Mouse (Mus musculus) thymus, postnatal 10 days (tissue): Measurements from ENCODE around the gene Hist1h2bn.
"Not testable (repeated sequence)": the region's sequence is repeated elsewhere in the genome, so short reads cannot be mapped to it uniquely, and the experiment has no call there.

Source experiments
- DNase-seq, 2 experiments: peaks; one replicate each; pipeline ENCODE4 v3.0.0; 2021; ENCODE audit warnings: low spot score in 2 of 2

The Hist1h2bn gene

DNA sequence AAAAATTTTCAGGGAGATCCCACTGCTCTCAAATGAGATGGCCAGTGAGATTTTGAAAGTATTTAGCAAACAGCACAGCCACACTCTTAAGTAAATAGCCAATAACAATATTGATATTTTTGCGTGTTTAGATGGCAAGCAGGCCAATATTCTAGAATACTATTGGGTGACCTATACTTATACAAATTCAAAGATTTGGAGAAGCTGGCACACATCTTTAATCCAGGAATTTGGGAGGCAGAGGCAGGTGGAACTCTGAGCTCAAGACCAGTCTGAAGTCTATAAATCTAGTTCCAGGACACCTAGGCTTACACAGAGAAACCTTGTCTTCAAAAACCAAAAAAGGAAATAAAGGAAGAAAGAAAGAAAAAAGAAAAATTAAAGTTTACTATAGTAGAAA is 27.7 kb downstream of the Hist1h2bn start:
- DNase-seq: no peak

DNA sequence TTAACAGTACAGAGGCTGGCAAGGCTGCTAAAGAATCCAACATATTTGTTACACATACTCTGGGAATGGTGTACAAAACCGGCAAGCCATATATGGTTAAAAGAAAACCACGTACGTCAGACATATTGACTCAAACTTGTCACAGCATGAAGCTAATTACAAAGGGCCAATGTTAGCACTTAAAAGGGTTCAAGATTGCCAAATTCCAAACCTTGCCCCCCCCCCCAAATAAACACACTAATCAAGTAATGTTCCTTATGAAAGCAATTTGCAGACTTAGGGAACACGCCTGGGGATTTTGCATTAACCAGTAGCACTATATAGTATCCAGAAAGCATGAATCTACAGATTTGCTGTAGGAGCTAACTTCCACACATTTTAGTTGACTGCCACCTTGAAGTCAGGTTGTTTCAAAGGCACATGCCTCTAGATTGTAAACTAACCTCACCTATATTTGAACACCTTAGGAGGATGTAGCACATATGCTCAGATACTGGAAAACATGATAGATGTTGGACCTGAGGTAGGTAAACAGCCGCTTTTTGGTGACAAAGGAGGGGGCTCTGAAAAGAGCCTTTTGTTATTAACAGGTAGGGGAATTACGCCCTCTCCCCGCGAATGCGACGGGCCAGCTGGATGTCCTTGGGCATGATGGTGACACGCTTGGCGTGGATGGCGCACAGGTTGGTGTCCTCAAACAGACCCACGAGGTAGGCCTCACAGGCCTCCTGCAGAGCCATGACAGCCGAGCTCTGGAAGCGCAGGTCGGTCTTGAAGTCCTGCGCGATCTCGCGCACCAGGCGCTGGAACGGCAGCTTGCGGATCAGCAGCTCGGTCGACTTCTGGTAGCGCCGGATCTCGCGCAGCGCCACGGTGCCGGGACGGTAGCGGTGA is 28.7 kb downstream of the Hist1h2bn start:
- peak in 1 of 2 experiments; percentile 32 for DNase-seq

DNA sequence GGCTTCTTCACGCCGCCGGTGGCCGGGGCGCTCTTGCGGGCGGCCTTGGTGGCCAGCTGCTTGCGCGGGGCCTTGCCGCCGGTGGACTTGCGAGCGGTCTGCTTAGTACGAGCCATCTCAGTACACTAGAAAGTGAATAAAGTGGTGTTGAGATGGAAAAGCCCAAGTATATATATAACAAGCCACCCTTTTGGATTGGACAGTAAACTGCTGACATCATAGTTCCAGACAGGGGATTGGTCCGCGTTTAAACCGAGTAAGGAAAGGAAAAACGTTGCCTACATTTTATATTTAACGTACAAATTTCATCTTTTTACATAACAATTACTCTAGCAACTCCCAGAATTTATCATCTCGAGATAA is 29.3 kb downstream of the Hist1h2bn start, which contains the start of gene Hist1h3i:
TSS of gene Hist1h3i (minus strand) at position 116 of the 363 bp plus-strand sequence.
- peak; percentile 62 to 79 for DNase-seq

DNA sequence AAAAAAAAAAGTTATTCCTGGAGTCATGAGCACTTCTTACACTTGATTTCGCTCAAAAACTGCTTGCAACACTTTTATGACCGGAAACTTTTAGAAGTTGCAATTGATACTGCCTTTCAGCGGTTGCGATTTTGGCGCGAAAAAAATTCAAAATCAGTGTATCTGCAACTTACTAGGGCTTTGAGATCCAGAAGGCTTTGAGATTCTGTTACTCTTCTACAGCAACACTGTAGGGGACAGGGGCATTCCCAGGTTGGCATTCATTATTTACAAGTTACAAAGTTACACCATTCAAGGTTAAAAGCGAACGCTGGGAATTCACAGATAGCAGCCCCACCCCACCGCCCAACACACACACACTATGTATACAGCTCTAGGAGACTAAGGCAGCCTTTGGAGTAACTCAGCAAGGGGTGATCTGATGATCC is 29.8 kb downstream of the Hist1h2bn start:
- DNase-seq: peak; percentile 26 to 52

DNA sequence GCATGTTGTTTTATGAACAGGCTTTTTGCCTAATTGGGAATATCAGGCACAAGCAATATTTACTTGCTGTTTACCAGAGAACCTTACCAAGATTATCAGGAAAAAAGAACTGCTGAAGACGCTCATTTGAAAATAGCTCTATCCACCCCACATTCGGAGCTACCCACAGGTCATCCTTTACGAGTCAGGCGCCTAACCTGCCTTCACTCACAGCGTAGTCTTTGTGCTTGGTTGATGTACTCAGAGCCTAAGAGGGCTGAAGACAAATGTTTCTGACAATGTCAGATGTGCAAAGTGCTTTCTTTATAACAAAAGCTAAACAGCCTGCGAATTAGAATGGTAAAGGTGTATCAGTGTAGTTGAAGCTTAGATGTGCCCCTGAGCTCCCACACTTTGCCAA is 30.4 kb downstream of the Hist1h2bn start:
- DNase-seq: no peak

DNA sequence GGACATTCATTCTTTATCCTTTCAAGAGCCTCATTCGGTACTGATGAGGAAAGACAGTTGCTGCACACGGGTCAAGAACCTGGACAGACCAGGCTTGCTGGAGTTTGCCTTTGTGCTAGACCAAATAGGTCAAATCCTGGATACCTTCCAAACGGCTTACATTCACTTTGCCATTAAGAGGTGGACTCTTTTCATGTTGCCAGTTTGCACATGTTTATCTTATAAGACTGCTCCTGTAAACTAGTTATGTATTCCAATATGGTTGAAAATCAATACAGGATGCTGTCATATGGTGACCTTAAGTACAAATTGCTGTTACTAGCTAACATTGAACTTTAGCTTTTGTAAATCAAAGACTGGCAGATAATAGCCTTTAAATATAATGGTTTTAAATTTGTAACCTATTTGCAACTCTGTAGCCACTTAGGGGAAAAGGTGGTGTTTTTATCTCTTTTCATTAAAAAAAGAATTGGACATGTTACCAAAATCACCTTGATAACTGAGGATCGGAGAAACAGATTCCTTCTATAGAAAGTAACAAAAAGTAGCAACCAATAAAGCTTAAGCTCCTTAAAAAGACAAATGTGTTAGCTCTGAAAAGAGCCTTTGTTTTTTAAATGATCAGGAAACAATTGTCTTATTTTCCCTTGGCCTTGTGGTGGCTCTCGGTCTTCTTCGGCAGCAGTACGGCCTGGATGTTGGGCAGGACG is 32.4 kb downstream of the Hist1h2bn start:
- DNase-seq: no peak

DNA sequence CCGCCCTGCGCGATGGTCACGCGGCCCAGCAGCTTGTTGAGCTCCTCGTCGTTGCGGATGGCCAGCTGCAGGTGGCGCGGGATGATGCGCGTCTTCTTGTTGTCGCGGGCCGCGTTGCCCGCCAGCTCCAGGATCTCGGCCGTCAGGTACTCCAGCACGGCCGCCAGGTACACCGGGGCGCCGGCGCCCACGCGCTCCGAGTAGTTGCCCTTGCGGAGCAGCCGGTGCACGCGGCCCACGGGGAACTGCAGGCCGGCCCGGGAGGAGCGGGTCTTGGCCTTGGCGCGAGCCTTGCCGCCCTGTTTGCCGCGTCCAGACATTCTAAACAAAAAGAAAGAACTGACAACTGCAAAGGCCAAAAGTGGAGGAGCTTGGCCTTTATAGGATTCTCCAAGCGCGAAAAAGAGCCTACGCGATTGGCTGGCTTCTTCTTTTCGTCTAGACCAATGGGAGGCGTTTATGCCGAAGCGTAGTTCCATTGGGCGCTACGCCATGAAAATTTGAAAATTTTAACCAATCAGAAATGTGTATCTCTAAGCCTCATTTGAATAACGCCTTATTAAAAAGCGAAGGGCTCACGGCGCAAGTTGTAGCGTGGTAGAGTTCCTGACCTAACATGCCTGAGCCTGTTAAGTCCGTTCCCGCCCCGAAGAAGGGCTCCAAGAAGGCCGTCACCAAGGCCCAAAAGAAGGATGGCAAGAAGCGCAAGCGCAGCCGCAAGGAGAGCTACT is 33.1 kb downstream of the Hist1h2bn start, which contains the start of the genes Hist1h2an and Hist1h2bp:
TSS of gene Hist1h2an (minus strand) at position 320 of the 731 bp plus-strand sequence.
TSS of gene Hist1h2bp (plus strand) at position 563 of the 731 bp plus-strand sequence.
- DNase-seq: peak; percentile 82 to 88

DNA sequence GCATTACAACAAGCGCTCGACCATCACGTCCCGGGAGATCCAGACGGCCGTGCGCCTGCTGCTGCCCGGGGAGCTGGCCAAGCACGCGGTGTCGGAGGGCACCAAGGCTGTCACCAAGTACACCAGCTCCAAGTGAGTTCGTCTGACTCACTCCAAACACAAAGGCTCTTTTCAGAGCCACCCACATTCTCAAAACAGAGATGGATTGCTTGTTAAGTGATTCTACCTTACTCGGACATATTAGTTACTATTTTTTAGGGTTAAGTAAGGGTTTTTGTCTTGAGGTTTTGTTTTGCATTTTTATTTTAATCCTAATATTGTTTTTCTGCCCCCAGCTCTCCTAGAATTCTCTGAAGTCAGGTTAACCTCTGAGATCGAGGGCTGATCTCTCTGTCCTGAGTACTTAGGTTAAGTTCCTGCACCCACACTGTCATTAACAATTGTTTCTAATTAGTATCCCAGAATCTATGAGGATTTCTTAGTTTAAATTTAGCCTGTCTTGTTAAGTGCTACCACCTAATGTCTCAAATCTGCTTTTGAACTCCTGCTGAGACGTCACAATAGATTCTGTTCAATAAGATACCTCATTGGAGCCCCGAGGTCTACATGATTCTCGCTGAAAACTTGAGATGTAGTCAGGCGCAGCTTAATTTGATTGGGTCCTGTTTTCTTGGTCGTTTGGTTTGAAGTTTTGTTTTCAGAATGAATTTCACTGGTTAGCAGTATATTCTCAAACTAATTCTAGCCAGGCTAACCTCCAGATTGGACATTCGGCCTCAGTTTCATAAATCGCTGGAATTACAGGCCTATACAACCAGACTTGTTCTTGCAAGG is 34.1 kb downstream of the Hist1h2bn start:
- no peak for DNase-seq

DNA sequence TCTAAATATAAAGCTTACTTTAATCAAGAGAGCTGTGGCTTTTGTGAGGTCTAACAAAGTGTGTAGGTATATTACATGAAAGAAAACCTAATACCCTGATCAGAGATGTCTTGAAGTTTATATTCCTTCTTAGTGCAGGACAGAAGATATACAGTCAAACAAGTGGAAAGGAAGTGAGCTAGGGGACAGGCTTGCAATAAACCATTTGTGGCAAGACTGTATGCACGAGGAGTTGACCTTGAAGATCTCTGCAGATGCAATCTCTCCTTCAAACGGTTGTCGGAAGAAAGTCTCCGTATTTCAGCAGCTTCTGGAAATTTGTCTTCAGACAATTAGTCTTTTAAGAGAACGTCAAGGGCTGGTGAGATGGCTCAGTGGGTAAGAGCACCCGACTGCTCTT is 36.0 kb downstream of the Hist1h2bn start:
- DNase-seq: no peak

DNA sequence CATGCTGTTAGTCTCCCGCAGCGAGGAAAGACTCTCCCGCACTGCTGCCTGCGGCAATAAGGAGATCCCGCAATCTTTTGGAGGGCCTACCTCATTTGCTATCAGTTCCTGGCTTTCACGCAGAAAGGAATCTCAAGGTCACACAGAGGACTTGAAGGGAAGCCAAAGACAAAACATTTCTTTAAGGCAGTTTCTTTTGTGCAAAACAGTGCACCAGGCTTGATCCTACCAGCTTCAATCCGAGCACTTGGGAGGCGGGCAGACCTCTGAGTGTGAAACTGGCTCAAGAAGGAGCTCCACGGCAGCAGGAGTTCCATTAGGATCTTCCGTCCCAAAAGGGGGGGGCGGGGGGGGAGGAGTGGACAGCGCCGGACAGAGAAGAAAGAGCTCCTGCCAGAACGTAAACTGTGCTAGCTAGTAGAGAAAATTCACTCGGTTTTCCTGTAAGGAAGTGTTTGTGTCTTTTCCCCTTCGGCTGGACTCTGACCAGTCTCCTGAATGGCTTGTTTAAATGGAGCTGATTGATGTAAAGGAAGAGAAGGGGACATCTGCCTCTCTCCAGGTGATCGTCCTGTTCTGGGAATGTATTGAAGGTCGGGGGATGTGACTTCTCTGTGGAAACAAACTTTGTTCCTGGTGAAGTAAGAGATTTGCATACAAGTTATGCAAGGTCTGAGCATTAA is 36.8 kb downstream of the Hist1h2bn start:
- no peak for DNase-seq

DNA sequence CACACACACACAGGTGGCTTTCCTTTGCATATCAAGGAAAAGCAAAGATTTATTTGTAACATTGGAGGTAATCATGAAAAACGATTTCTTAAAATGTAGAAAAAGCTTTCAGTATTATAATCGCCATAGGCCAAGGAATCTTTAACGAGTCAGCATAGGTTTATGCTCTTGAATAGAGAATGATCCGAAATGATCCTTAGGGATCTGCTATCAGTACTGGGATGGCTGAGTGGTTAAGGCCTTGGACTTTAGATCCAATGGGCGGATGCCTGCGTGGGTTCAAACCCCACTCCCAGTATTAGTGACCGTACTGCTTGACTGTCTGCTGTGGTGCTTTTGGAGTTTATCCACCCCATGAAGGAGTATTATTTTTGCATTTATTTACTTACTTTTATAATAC is 41.7 kb downstream of the Hist1h2bn start:
- no peak for DNase-seq

DNA sequence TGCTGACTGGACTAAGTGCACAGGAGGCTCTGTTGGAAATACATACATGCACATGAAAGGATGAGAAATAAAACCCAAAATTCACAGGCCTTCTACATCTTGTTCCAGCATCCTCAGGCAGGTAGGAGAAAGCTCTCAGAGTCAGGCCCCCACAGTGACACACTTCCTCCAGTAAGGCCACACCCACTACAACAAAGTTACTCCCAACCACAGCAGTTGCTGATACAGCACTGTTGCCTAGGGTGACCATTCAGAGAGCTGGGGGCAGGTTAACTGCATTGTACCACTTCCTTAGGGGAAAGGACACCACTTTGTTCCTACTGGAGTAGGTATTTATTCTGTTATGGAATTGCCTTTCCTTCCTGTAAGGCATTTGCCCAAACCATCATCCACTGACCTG is 43.2 kb downstream of the Hist1h2bn start:
- not testable (repeated sequence) for DNase-seq

DNA sequence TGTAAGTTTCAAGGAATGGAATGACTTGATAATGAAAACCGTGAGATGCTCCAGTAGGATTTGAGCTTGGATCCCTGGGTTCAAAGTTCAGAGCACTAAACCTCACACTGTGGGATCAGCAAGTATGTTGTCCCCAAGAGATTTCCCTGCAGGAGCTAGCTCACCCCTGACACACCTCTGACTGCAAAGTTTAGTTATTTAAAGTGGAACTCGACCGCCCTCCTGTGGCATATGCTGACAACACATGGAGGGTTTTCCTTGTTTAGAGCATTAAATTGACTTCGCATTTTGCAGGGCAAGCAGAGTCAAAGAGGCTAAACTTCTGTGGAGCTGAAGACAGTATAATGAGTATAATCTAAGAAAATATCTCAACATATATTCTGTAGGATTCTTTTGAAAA is 49.1 kb downstream of the Hist1h2bn start:
- DNase-seq: not testable (repeated sequence)
